Mouse (Mus musculus): ENCODE measurements around the gene Bcor. TPM values are rescaled to one million over a fixed set of nuclear protein-coding genes. Genes with fewer than 3 reads are reported as not detected.

Gene Bcor
- total and polyA plus RNA-seq, 3 experiments = 44.6 to 88.7 (median 61.6) TPM

DNA sequence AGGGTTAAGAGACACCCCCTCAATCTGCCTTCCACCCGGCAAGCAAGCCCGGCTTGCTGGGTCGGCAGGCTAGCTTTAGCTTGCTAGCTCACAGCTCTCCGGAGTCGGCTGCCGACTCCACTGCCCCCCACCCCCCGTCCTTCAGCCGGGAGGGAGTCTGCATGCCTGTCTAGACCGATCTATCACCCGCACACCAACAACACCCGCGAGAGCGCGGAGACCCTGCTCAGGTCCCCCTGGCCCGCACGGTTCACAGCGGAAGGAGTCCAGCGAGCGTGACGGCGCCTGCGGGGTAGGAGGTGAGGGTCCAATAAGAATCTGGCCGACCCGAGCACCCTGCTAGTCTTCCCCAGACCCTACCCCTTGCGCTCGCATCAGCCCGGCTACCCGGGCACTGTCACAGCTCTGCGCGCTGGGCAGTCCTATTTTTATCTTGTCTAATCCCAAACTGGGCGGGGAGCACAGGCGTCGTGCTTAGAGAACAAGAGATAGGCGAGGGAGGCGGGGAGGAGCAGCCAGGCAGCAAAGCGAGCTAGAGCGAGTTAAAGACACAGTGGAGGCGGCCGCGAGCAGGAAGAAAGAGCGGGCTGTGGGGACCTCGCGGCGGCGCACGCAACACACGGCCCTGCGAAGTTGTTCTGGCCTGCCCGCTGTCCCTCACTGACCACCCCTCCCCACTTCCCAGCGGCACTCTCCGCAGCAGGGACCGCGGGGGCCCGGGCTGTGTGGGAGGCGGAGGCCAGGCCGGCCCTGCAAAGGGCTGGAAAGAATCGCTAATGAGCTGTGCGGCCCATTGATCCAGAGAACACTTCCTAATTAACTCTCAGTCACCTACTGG is 83.2 kb downstream of the Bcor start:
- peak overlapping the region; percentile 95 for H3K9ac ChIP-seq (ENCODE audit: control insufficient read depth, low read depth, low read length, poor library complexity, severe bottlenecking)
- H3K79me2 ChIP-seq (ENCODE audit: control insufficient read depth, insufficient read depth, low read length, poor library complexity) = peaks cover 80% of the 10 kb centered on the region
- H3K27ac ChIP-seq (ENCODE audit: control insufficient read depth, low read depth, low read length) = peak overlapping the region; percentile 24
- peaks cover 0 to 10% of the 10 kb centered on the region in 2 experiments; a peak in 2 of 4 replicates for H3K36me3 ChIP-seq (ENCODE audit: control insufficient read depth in 1 of 2, insufficient read depth in 2 of 2, low read length in 2 of 2)
- DNase-seq (ENCODE audit: low read depth, low spot score) = peak; percentile 89
- peak overlapping the region; percentile 81 to 92 for H3K4me3 ChIP-seq (ENCODE audit: control insufficient read depth in 1 of 2, insufficient read depth in 1 of 2, low read depth in 2 of 2, low read length in 2 of 2)
- no peaks in the 10 kb centered on the region for H3K9me3 ChIP-seq (replicated peaks; ENCODE audit: insufficient read depth, low read length)
- TF ChIP-seq TAL1 (IDR thresholded peaks at IDR 0.05; ENCODE audit: low read length) = no peak
- peak; percentile 61; the same call in 1 of the 2 replicates for TF ChIP-seq SIN3A (IDR thresholded peaks at IDR 0.05; ENCODE audit: low read length)
- TF ChIP-seq UBTF (IDR thresholded peaks at IDR 0.05; ENCODE audit: borderline replicate concordance, insufficient read depth, low read depth, low read length) = peak; percentile 35; the same call in 1 of the 2 replicates
- TF ChIP-seq RAD21 (IDR thresholded peaks at IDR 0.05; ENCODE audit: low read depth, low read length) = no peak
- no peak for TF ChIP-seq MYB (IDR thresholded peaks at IDR 0.05; ENCODE audit: low read depth, low read length)
- peak; percentile 39; the same call in 1 of the 2 replicates for TF ChIP-seq RCOR1 (IDR thresholded peaks at IDR 0.05; ENCODE audit: low read depth, low read length)
- no peak for TF ChIP-seq CHD1 (IDR thresholded peaks at IDR 0.05; ENCODE audit: low read depth, low read length)
- no peak for TF ChIP-seq USF2 (IDR thresholded peaks at IDR 0.05; ENCODE audit: borderline replicate concordance in 1 of 2, insufficient read depth in 1 of 2, low read depth in 1 of 2, low read length in 2 of 2)
- TF ChIP-seq POLR2A (IDR thresholded peaks at IDR 0.05; ENCODE audit: control insufficient read depth in 1 of 2, insufficient read depth in 1 of 2, low read depth in 1 of 2, low read length in 2 of 2, poor library complexity in 1 of 2) = peak; percentile 35 to 50; a peak in 1 of 4 replicates
- TF ChIP-seq MAZ (IDR thresholded peaks at IDR 0.05; ENCODE audit: low read depth, low read length) = peak; percentile 55; the same call in 1 of the 2 replicates
- peak; percentile 70 for TF ChIP-seq MXI1 (IDR thresholded peaks at IDR 0.05; ENCODE audit: low read depth, low read length)
- TF ChIP-seq ZMIZ1 (IDR thresholded peaks at IDR 0.05; ENCODE audit: low read depth, low read length) = no peak
- peak; percentile 23; the same call in 1 of the 2 replicates for TF ChIP-seq TCF12 (IDR thresholded peaks at IDR 0.05; ENCODE audit: low read depth, low read length)
- peak; percentile 55; the same call in 1 of the 2 replicates for TF ChIP-seq ETS1 (IDR thresholded peaks at IDR 0.05; ENCODE audit: low read depth, low read length)
- H3K4me1 ChIP-seq (ENCODE audit: control insufficient read depth in 1 of 2, insufficient read depth in 2 of 2, low read length in 2 of 2) = peaks cover 4 to 21% of the 10 kb centered on the region in 2 experiments; a peak in 3 of 4 replicates
- no peaks in the 10 kb centered on the region for H3K27me3 ChIP-seq (ENCODE audit: control insufficient read depth in 1 of 2, insufficient read depth in 2 of 2, low read length in 2 of 2)

DNA sequence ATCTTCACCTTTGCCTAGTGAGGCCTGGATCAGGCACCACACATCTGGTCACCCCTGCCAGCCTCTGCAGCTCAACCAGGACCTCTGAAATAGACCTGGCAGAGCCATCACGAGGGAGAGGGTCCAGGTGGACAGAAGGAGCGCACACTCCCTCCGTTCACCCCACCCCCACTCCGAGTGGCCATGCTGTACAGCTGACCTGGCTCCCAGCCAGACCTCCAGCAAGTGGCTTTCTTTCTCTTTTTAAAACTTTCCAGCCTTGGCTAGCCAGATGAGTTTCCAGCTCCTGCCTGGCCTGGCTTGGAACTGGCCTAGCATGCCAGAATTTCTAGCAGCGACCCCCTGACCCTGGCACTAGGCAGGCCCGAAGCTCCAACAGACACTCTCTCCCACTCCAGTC is 87.4 kb downstream of the Bcor start:
- Histone ChIP-seq H3K79me2 (ENCODE audit: control insufficient read depth, insufficient read depth, low read length, poor library complexity) (peaks cover 88% of the 10 kb centered on the region), H3K4me1 (ENCODE audit: control insufficient read depth in 1 of 2, insufficient read depth in 2 of 2, low read length in 2 of 2) (peaks cover under 1 to 17% of the 10 kb centered on the region in 2 experiments; a peak in 3 of 4 replicates), H3K4me3 (ENCODE audit: control insufficient read depth in 1 of 2, insufficient read depth in 1 of 2, low read depth in 2 of 2, low read length in 2 of 2) (no peak overlapping the region), H3K27me3 (ENCODE audit: control insufficient read depth in 1 of 2, insufficient read depth in 2 of 2, low read length in 2 of 2) (no peaks in the 10 kb centered on the region), H3K9ac (ENCODE audit: control insufficient read depth, low read depth, low read length, poor library complexity, severe bottlenecking) (no peak overlapping the region), H3K36me3 (ENCODE audit: control insufficient read depth in 1 of 2, insufficient read depth in 2 of 2, low read length in 2 of 2) (peaks cover 0 to 9% of the 10 kb centered on the region in 2 experiments; a peak in 2 of 4 replicates), H3K9me3 (replicated peaks; ENCODE audit: insufficient read depth, low read length) (no peaks in the 10 kb centered on the region), H3K27ac (ENCODE audit: control insufficient read depth, low read depth, low read length) (no peak overlapping the region)
- no peak for DNase-seq (ENCODE audit: low read depth, low spot score)
- TF ChIP-seq USF1 (IDR thresholded peaks at IDR 0.05; ENCODE audit: low read depth, low read length) (no peak), MXI1 (IDR thresholded peaks at IDR 0.05; ENCODE audit: low read depth, low read length) (no peak), SMC3 (IDR thresholded peaks at IDR 0.05; ENCODE audit: low read depth, low read length) (no peak), TAL1 (IDR thresholded peaks at IDR 0.05; ENCODE audit: low read length) (no peak), CHD2 (IDR thresholded peaks at IDR 0.05; ENCODE audit: low read length) (no peak), KAT2A (conservative IDR thresholded peaks at IDR 0.05; ENCODE audit: low read depth, low read length) (no peak), MAX (IDR thresholded peaks at IDR 0.05; ENCODE audit: low read length) (no peak), TBP (IDR thresholded peaks at IDR 0.05; ENCODE audit: low read depth, low read length) (no peak), ELF1 (IDR thresholded peaks at IDR 0.05; ENCODE audit: low read depth, low read length) (no peak), POLR2AphosphoS2 (IDR thresholded peaks at IDR 0.05; ENCODE audit: low read length) (no peak), CHD1 (IDR thresholded peaks at IDR 0.05; ENCODE audit: low read depth, low read length) (no peak), NRF1 (IDR thresholded peaks at IDR 0.05; ENCODE audit: insufficient read depth, low read depth, low read length, poor library complexity, severe bottlenecking) (no peak), USF2 (IDR thresholded peaks at IDR 0.05; ENCODE audit: borderline replicate concordance in 1 of 2, insufficient read depth in 1 of 2, low read depth in 1 of 2, low read length in 2 of 2) (no peak), MAFK (IDR thresholded peaks at IDR 0.05; ENCODE audit: borderline replicate concordance, low read depth, low read length) (no peak)
